Mouse (Mus musculus): ENCODE data around the gene Calm3. TPM values are rescaled to one million over a fixed set of nuclear protein-coding genes. Genes with fewer than 3 reads are reported as not detected.

Gene Calm3
- polyA plus RNA-seq, 1 experiment from 2014 or later, result 337 TPM

DNA sequence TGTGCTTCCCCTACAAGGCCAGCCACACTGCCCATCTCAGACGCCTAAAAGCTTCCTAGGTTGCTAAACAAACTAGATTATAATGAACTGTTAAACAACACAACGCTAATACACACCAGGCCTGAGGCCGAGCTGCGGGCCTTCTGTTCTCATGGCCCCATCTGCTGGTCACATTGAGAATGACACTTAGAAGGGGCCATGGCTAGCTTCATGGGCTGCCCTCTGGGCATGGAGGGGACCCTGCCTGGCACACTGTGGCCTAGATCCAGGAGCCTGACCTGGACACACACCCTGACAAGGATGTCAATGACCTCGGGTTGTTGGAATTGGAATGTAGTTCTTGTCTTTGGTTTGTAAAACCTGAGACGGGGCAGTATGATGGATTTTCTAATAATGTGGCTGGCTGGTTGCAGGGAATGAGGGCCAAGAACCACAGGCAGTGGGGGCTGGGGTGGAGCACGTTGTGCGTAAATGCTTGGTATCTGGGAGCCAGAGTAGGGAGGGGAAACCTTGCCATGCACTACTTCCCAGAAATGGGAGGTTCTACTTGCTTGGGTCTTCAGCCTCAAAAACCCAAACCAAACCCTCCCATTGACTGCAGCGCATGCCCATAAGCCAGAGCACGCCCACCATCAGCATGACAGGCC is 10.0 kb downstream of the Calm3 start:
- H3K9ac ChIP-seq (ENCODE audit: low read depth, low read length), result no peak overlapping the region
- no peak overlapping the region for H3K4me2 ChIP-seq (replicated peaks; ENCODE audit: low read depth, low read length)
- no peaks in the 10 kb centered on the region for H3K27me3 ChIP-seq (ENCODE audit: control insufficient read depth, insufficient read depth, low read length)
- H3K27ac ChIP-seq (ENCODE audit: low read depth, low read length), result no peak overlapping the region
- peaks cover 6% of the 10 kb centered on the region; the same call in 1 of the 2 replicates for H3K4me1 ChIP-seq (replicated peaks; ENCODE audit: control insufficient read depth, insufficient read depth, low read length)
- peak; percentile 60 for ATAC-seq (ENCODE audit: low FRiP score)
- H3K36me3 ChIP-seq (ENCODE audit: control insufficient read depth, insufficient read depth, low read length), result peaks cover 11% of the 10 kb centered on the region
- peak; percentile 87 for DNase-seq (ENCODE audit: low spot score)
- WGBS, result 41% methylated on average over 10 of the region's 10 CpGs
- H3K4me3 ChIP-seq (ENCODE audit: low read depth, low read length), result no peak overlapping the region
- no peaks in the 10 kb centered on the region for H3K9me3 ChIP-seq (ENCODE audit: control insufficient read depth, low read length)

DNA sequence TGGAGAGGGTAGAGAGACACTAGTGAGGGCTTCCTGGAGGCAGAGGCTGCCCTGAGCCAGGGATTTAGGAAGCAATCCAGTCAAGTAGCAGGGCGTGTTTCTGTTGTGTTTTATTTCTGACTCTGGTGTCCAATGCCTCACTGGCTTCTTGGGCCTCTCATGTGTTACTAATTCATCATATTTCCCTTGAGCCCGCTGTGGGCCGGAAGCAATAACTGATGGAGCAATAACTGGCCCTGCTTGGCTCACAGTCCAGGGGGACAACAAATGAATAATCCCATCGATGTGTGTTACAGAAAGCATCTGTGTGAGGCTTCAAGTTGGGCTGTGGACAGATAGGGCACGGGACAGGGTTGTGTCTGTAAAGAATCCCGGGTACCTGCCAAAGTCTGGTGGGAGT is 11.6 kb downstream of the Calm3 start:
- WGBS, result 75% methylated on average over 6 of the region's 6 CpGs
- Histone ChIP-seq H3K9ac (ENCODE audit: low read depth, low read length) (no peak overlapping the region), H3K36me3 (ENCODE audit: control insufficient read depth, insufficient read depth, low read length) (peaks cover 8% of the 10 kb centered on the region), H3K9me3 (ENCODE audit: control insufficient read depth, low read length) (no peaks in the 10 kb centered on the region), H3K27me3 (ENCODE audit: control insufficient read depth, insufficient read depth, low read length) (no peaks in the 10 kb centered on the region), H3K27ac (ENCODE audit: low read depth, low read length) (no peak overlapping the region), H3K4me2 (replicated peaks; ENCODE audit: low read depth, low read length) (no peak overlapping the region), H3K4me1 (replicated peaks; ENCODE audit: control insufficient read depth, insufficient read depth, low read length) (0 out of 2 replicates have a peak, but pooled peaks cover 2% of the 10 kb centered on the region), H3K4me3 (ENCODE audit: low read depth, low read length) (no peak overlapping the region)
- no peak for DNase-seq (ENCODE audit: low spot score)
- ATAC-seq (ENCODE audit: low FRiP score), result no peak

DNA sequence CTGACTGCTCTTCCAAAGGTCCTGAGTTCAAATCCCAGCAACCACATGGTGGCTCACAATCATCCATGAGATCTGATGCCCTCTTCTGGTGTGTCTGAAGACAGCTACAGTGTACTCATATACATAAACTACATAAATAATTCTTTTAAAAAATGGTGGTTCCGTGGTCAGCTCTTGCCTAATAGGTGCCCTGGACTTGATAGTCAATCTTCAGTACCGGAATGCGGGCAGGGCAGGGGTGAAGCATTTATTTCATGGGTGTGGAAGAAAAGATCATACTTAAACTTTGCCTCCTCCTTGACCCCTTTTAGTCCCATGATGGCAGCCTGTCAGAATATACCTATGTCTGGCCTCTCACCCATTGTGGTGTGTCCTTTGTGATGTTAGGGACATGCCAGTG is 12.0 kb downstream of the Calm3 start:
- H3K27ac ChIP-seq (ENCODE audit: low read depth, low read length), result no peak overlapping the region
- WGBS, result 89% methylated on average over 3 of the region's 3 CpGs
- no peak overlapping the region for H3K4me3 ChIP-seq (ENCODE audit: low read depth, low read length)
- no peaks in the 10 kb centered on the region for H3K27me3 ChIP-seq (ENCODE audit: control insufficient read depth, insufficient read depth, low read length)
- no peak overlapping the region for H3K9ac ChIP-seq (ENCODE audit: low read depth, low read length)
- peaks cover 4% of the 10 kb centered on the region for H3K36me3 ChIP-seq (ENCODE audit: control insufficient read depth, insufficient read depth, low read length)
- no peaks in the 10 kb centered on the region for H3K9me3 ChIP-seq (ENCODE audit: control insufficient read depth, low read length)
- H3K4me1 ChIP-seq (replicated peaks; ENCODE audit: control insufficient read depth, insufficient read depth, low read length), result 0 out of 2 replicates have a peak, but pooled peaks cover 2% of the 10 kb centered on the region
- no peak overlapping the region for H3K4me2 ChIP-seq (replicated peaks; ENCODE audit: low read depth, low read length)
- ATAC-seq (ENCODE audit: low FRiP score) (no peak), DNase-seq (ENCODE audit: low spot score) (no peak)

DNA sequence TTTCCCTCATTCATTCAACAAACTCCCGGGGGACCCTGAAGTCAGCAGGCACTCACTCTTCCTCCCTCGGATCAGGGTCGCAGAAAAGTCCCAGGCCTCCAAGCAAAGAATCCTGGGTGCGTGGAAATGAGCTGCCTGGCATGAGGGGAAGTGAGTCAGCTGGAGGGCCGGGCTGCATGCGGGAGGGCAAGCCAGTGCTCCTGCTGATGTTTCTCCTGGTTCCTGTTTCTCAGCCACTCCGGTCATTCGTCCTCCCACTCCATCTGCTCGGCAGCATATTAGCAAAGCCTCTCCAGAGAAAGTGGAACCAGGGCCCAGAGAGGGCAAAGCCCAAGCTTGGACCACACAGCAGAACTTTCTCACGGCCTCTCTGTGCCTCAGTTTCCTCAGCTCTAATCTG is 14.0 kb downstream of the Calm3 start:
- H3K36me3 ChIP-seq (ENCODE audit: control insufficient read depth, insufficient read depth, low read length), result no peaks in the 10 kb centered on the region
- ATAC-seq (ENCODE audit: low FRiP score) (no peak), DNase-seq (ENCODE audit: low spot score) (no peak)
- H3K27me3 ChIP-seq (ENCODE audit: control insufficient read depth, insufficient read depth, low read length), result no peaks in the 10 kb centered on the region
- H3K27ac ChIP-seq (ENCODE audit: low read depth, low read length), result no peak overlapping the region
- H3K4me3 ChIP-seq (ENCODE audit: low read depth, low read length), result no peak overlapping the region
- H3K4me2 ChIP-seq (replicated peaks; ENCODE audit: low read depth, low read length), result no peak overlapping the region
- no peaks in the 10 kb centered on the region for H3K9me3 ChIP-seq (ENCODE audit: control insufficient read depth, low read length)
- H3K4me1 ChIP-seq (replicated peaks; ENCODE audit: control insufficient read depth, insufficient read depth, low read length), result 0 out of 2 replicates have a peak, but pooled peaks cover 2% of the 10 kb centered on the region
- 54% methylated on average over 10 of the region's 10 CpGs for WGBS
- H3K9ac ChIP-seq (ENCODE audit: low read depth, low read length), result no peak overlapping the region

DNA sequence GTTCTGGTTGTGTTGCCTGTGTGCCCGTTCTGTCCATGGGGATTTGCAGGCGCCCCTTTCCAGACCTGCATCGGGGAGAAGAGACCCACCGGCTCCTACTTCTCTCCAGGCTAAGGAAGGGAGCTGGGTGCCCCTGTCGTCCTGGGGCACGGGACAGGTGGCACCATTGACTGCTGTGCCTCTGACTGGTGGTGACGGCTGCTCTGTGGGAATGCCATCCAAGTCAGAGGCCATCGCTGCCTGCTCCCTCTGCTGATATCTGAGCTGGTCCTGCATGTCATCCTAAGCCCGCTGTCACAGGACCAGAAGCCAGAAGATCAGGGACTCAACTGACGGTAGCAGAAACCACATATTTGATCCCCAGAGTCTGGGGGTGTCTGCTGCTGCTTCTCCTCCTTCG is 15.1 kb downstream of the Calm3 start:
- H3K4me1 ChIP-seq (replicated peaks; ENCODE audit: control insufficient read depth, insufficient read depth, low read length), result peaks cover 2% of the 10 kb centered on the region; the same call in 1 of the 2 replicates
- no peaks in the 10 kb centered on the region for H3K36me3 ChIP-seq (ENCODE audit: control insufficient read depth, insufficient read depth, low read length)
- no peak overlapping the region for H3K9ac ChIP-seq (ENCODE audit: low read depth, low read length)
- H3K27me3 ChIP-seq (ENCODE audit: control insufficient read depth, insufficient read depth, low read length), result no peaks in the 10 kb centered on the region
- WGBS, result 69% methylated on average over 11 of the region's 11 CpGs
- ATAC-seq (ENCODE audit: low FRiP score), result no peak
- DNase-seq (ENCODE audit: low spot score), result no peak
- no peaks in the 10 kb centered on the region for H3K9me3 ChIP-seq (ENCODE audit: control insufficient read depth, low read length)
- no peak overlapping the region for H3K4me3 ChIP-seq (ENCODE audit: low read depth, low read length)
- H3K27ac ChIP-seq (ENCODE audit: low read depth, low read length), result no peak overlapping the region
- H3K4me2 ChIP-seq (replicated peaks; ENCODE audit: low read depth, low read length), result no peak overlapping the region

DNA sequence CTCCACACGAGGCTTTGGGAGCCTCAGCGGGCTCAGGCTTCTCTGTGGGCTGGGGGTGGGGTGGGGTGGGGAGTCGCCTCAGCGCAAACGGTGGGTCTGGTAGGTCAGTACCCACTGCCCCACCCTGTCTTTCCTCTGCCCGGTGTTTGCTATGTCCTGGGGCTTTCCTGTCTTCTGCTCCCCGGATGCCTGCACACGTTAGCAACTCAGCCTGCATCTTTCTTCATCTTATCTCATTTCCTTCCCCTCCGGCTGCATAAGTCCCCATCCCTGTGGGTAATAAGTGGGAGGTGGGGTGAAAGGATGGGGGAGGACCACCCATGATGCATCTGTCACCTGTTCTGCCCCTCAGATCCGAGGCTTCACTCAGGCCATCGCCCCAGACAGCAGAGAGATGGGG is 15.5 kb downstream of the Calm3 start:
- H3K36me3 ChIP-seq (ENCODE audit: control insufficient read depth, insufficient read depth, low read length), result no peaks in the 10 kb centered on the region
- no peak overlapping the region for H3K4me2 ChIP-seq (replicated peaks; ENCODE audit: low read depth, low read length)
- no peak overlapping the region for H3K27ac ChIP-seq (ENCODE audit: low read depth, low read length)
- no peak for ATAC-seq (ENCODE audit: low FRiP score)
- no peak overlapping the region for H3K4me3 ChIP-seq (ENCODE audit: low read depth, low read length)
- no peaks in the 10 kb centered on the region for H3K27me3 ChIP-seq (ENCODE audit: control insufficient read depth, insufficient read depth, low read length)
- H3K4me1 ChIP-seq (replicated peaks; ENCODE audit: control insufficient read depth, insufficient read depth, low read length), result peaks cover 2% of the 10 kb centered on the region; the same call in 1 of the 2 replicates
- no peak for DNase-seq (ENCODE audit: low spot score)
- H3K9ac ChIP-seq (ENCODE audit: low read depth, low read length), result no peak overlapping the region
- 65% methylated on average over 11 of the region's 11 CpGs for WGBS
- H3K9me3 ChIP-seq (ENCODE audit: control insufficient read depth, low read length), result no peaks in the 10 kb centered on the region

DNA sequence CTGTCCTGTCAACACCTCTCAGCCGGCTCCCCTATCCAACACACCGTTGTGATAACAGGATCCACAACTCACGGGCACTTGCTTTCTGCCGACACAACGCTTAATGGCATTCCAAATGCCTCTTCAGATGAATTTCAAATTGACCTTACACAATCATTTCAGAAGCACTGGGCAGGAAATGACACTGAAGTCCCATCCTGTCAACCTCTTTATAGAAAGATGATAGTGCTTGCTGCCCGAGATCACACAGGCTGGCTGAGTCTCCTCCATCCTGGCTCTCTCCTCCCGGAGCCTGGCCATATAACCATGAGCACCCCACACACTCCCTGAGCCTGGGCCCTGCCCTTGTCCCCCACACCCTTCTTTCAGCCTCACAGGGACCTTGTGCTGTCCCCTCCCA is 16.1 kb downstream of the Calm3 start:
- H3K9me3 ChIP-seq (ENCODE audit: control insufficient read depth, low read length), result no peaks in the 10 kb centered on the region
- no peaks in the 10 kb centered on the region for H3K27me3 ChIP-seq (ENCODE audit: control insufficient read depth, insufficient read depth, low read length)
- H3K4me2 ChIP-seq (replicated peaks; ENCODE audit: low read depth, low read length), result no peak overlapping the region
- no peak overlapping the region for H3K9ac ChIP-seq (ENCODE audit: low read depth, low read length)
- no peak overlapping the region for H3K27ac ChIP-seq (ENCODE audit: low read depth, low read length)
- H3K36me3 ChIP-seq (ENCODE audit: control insufficient read depth, insufficient read depth, low read length), result no peaks in the 10 kb centered on the region
- H3K4me1 ChIP-seq (replicated peaks; ENCODE audit: control insufficient read depth, insufficient read depth, low read length), result peaks cover 2% of the 10 kb centered on the region; the same call in 1 of the 2 replicates
- ATAC-seq (ENCODE audit: low FRiP score) (no peak), DNase-seq (ENCODE audit: low spot score) (no peak)
- 78% methylated on average over 7 of the region's 7 CpGs for WGBS
- no peak overlapping the region for H3K4me3 ChIP-seq (ENCODE audit: low read depth, low read length)

DNA sequence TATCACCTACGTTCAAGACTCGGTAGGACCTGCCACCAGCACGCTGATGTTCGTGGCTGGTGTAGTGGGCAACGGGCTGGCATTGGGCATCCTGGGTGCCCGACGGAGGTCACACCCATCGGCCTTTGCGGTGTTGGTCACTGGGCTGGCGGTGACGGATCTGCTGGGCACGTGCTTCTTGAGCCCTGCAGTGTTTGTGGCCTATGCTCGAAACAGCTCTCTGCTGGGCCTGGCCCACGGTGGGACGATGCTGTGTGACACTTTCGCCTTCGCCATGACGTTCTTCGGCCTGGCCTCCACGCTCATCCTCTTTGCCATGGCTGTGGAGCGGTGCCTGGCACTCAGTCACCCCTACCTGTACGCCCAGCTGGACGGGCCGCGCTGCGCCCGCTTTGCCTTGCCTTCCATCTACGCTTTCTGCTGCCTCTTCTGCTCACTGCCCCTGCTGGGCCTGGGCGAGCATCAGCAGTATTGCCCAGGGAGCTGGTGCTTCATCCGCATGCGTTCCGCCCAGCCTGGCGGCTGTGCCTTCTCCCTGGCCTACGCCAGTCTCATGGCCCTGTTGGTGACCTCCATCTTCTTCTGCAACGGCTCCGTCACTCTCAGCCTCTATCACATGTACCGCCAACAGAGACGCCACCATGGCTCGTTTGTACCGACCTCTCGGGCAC is 16.9 kb downstream of the Calm3 start:
- H3K27me3 ChIP-seq (ENCODE audit: control insufficient read depth, insufficient read depth, low read length), result no peaks in the 10 kb centered on the region
- peaks cover 2% of the 10 kb centered on the region; the same call in 1 of the 2 replicates for H3K4me1 ChIP-seq (replicated peaks; ENCODE audit: control insufficient read depth, insufficient read depth, low read length)
- ATAC-seq (ENCODE audit: low FRiP score), result no peak
- DNase-seq (ENCODE audit: low spot score), result no peak
- no peak overlapping the region for H3K4me3 ChIP-seq (ENCODE audit: low read depth, low read length)
- H3K9ac ChIP-seq (ENCODE audit: low read depth, low read length), result no peak overlapping the region
- H3K4me2 ChIP-seq (replicated peaks; ENCODE audit: low read depth, low read length), result no peak overlapping the region
- H3K27ac ChIP-seq (ENCODE audit: low read depth, low read length), result no peak overlapping the region
- H3K9me3 ChIP-seq (ENCODE audit: control insufficient read depth, low read length), result no peaks in the 10 kb centered on the region
- 93% methylated on average over 41 of the region's 41 CpGs for WGBS
- H3K36me3 ChIP-seq (ENCODE audit: control insufficient read depth, insufficient read depth, low read length), result no peaks in the 10 kb centered on the region

DNA sequence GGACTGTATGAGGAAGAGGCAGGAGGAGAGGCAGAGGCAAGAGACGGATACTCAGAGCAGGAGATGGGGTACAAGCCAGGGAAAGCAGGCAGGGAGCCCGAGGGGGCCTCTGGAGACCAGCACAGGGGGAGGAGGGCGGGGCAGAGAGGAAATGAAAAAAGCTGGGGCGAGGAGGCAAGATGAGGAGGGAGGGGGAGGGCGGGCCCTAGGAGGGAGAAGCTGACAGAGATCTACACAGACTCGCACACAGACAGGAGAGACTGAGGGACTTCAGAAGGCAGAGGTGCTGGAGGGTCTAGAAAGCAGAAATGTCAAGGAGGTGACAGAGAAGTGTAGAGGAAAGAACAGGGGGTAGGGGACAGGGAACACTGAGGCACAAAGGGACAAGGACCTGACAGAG is 17.6 kb downstream of the Calm3 start, which contains the start of gene Ptgir:
TSS of gene Ptgir (plus strand) at position 210 of the 400 bp plus-strand sequence.
- ATAC-seq (ENCODE audit: low FRiP score), result no peak
- WGBS, result 17% methylated on average over 6 of the region's 6 CpGs
- no peak for DNase-seq (ENCODE audit: low spot score)
- no peak within 1 kb of the TSS for H3K9ac ChIP-seq (ENCODE audit: low read depth, low read length)
- H3K4me3 ChIP-seq (ENCODE audit: low read depth, low read length), result no peak within 1 kb of the TSS
- 0 out of 2 replicates have a peak within 1 kb of the TSS, but pooled peaks have one; percentile 6 for H3K27ac ChIP-seq (ENCODE audit: low read depth, low read length)
- H3K9me3 ChIP-seq (ENCODE audit: control insufficient read depth, low read length), result no peaks in the 10 kb centered on the region
- no peaks in the 10 kb centered on the region for H3K36me3 ChIP-seq (ENCODE audit: control insufficient read depth, insufficient read depth, low read length)
- no peak within 1 kb of the TSS for H3K4me2 ChIP-seq (replicated peaks; ENCODE audit: low read depth, low read length)
- peaks cover 2% of the 10 kb centered on the region; the same call in 1 of the 2 replicates for H3K4me1 ChIP-seq (replicated peaks; ENCODE audit: control insufficient read depth, insufficient read depth, low read length)
- no peaks in the 10 kb centered on the region for H3K27me3 ChIP-seq (ENCODE audit: control insufficient read depth, insufficient read depth, low read length)
